Comparison of ENCODE assay signal across 22 mouse cellular contexts in the genomic region with DNA sequence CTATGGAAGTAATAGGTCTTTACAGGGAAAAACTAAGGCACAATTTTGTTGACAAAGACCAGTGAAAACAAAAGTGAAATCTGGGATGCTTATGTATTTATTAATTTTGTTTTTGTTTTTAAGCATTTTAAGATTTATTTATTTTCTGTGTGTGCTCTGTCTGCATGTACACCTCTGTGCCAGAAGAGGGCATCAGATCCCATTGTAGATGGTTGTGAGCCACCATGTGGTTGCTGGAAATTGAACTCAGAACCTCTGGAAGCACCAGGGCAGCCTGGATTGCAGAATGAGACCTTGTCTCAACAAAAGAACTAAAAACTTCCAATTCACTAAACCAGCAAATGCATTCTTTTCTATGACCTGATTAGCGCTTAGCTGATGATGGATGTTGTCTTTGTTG. TPM values are rescaled to one million over a fixed set of nuclear protein-coding genes. Genes with fewer than 3 reads are reported as not detected.
DNase-seq lines count a peak whose midpoint lies in the region; ATAC-seq and TF ChIP-seq lines count a peak whose summit lies in the region.
"Had no signal": no experiment of that assay in that cellular context is flagged by ENCODE, and none has a peak within 500 bp of the region (broad histone marks: within the 10 kb centered on the region; RNA-seq: fewer than 3 reads in every experiment).

No protein-coding gene starts in this region.

- DNase-seq in layer of hippocampus, adult 2 months (ENCODE audit: low spot score in 2 of 2) = no peak
- DNase-seq in layer of hippocampus, postnatal 25 days (ENCODE audit: extremely low spot score in 1 of 2, low spot score in 1 of 2) = no peak
- DNase-seq in 3T3-L1 (ENCODE audit: low read depth, low spot score) = peak; percentile 27
- DNase-seq in A20 (ENCODE audit: low read depth, low spot score) = peak; percentile 14
- DNase-seq in R1 (ENCODE audit: low read depth, low spot score) = peak; percentile 10
- no peak for DNase-seq in adrenal gland, postnatal 14 days
- no peak for DNase-seq in forebrain, embryonic 14.5 days (ENCODE audit: low spot score)
- DNase-seq: adrenal gland, postnatal 36 days; cerebellum, adult 18-20 months; cerebellum, postnatal 36 days; gastrocnemius, postnatal 10 days; layer of hippocampus, postnatal 36 days; lung, adult 2 months; right cerebral cortex, adult 18-20 months; thymus, postnatal 14 days had no signal

- no peaks in the 10 kb centered on the region for H3K9me3 ChIP-seq in forebrain, embryonic 14.5 days (replicated peaks; ENCODE audit: control insufficient read depth, low read length)
- H3K9me3 ChIP-seq: embryonic facial prominence, embryonic 15.5 days; limb, embryonic 15.5 days; midbrain, embryonic 12.5 days; neural tube, embryonic 12.5 days had no signal

- 100% methylated on average over 1 of the region's 1 CpGs for WGBS in forebrain, embryonic 14.5 days

- H3K27ac ChIP-seq in layer of hippocampus, adult 2 months = no peak overlapping the region
- H3K27ac ChIP-seq in forebrain, embryonic 14.5 days (ENCODE audit: low read depth, low read length) = no peak overlapping the region
- H3K27ac ChIP-seq: embryonic facial prominence, embryonic 15.5 days; limb, embryonic 15.5 days; midbrain, embryonic 12.5 days; neural tube, embryonic 12.5 days had no signal

- no peak overlapping the region for H3K9ac ChIP-seq in forebrain, embryonic 14.5 days (ENCODE audit: low read length)
- H3K9ac ChIP-seq: embryonic facial prominence, embryonic 15.5 days; limb, embryonic 15.5 days; midbrain, embryonic 12.5 days; neural tube, embryonic 12.5 days had no signal

- peak; percentile 64 for TF ChIP-seq CTCF in layer of hippocampus, adult 2 months (conservative IDR thresholded peaks at IDR 0.05)

- no peak for ATAC-seq in forebrain, embryonic 14.5 days
- ATAC-seq: activated CD4-positive, CD25-positive, alpha-beta regulatory T cell, adult 4 months; CD4-positive, CD25-positive, alpha-beta regulatory T cell, adult 4 months; inflammation-experienced regulatory T-cells, adult 6 months had no signal

- peaks cover 46% of the 10 kb centered on the region for H3K36me3 ChIP-seq in forebrain, embryonic 14.5 days (ENCODE audit: control insufficient read depth, insufficient read depth, low read length)

- H3K27me3 ChIP-seq in forebrain, embryonic 14.5 days (replicated peaks; ENCODE audit: control insufficient read depth, insufficient read depth, low read length) = no peaks in the 10 kb centered on the region
- H3K27me3 ChIP-seq: embryonic facial prominence, embryonic 15.5 days; limb, embryonic 15.5 days; midbrain, embryonic 12.5 days; neural tube, embryonic 12.5 days had no signal

- H3K4me1 ChIP-seq in forebrain, embryonic 14.5 days (ENCODE audit: control insufficient read depth, insufficient read depth, low read length) = no peaks in the 10 kb centered on the region
- H3K4me1 ChIP-seq: embryonic facial prominence, embryonic 15.5 days; limb, embryonic 15.5 days; midbrain, embryonic 12.5 days; neural tube, embryonic 12.5 days had no signal

- H3K4me3 ChIP-seq in layer of hippocampus, adult 2 months = no peak overlapping the region
- no peak overlapping the region for H3K4me3 ChIP-seq in forebrain, embryonic 14.5 days (ENCODE audit: low read depth, low read length)
- H3K4me3 ChIP-seq: embryonic facial prominence, embryonic 15.5 days; limb, embryonic 15.5 days; midbrain, embryonic 12.5 days; neural tube, embryonic 12.5 days had no signal

- H3K4me2 ChIP-seq in forebrain, embryonic 14.5 days (ENCODE audit: low read length) = no peak overlapping the region
- H3K4me2 ChIP-seq: embryonic facial prominence, embryonic 15.5 days; limb, embryonic 15.5 days; midbrain, embryonic 12.5 days; neural tube, embryonic 12.5 days had no signal

RNA-seq across cellular contexts. Expression of a gene that starts 44.5 kb away (rescaled TPM):
- 10 to 100 TPM; 78.2 to 83.5 TPM for total RNA-seq in layer of hippocampus, adult 2 months (2021)
- total RNA-seq in layer of hippocampus, postnatal 25 days (2021) = 10 to 100 TPM; 73.0 to 85.5 TPM
- 24.6 and 25.8 TPM in 2 replicates for total RNA-seq in adrenal gland, postnatal 14 days (2021)
- 7.9 and 11.6 TPM in 2 replicates for polyA plus RNA-seq in forebrain, embryonic 14.5 days (2014; fragmentation: Nextera tagmentation; extraction: Ambion mirVana)

Comparison
In these comparisons a context has a peak if more than half of its experiments do, and no peak if none do; other contexts are left out.
1. DNase-seq: peak in 3T3-L1 (single experiment), A20 (single experiment) and R1 (single experiment); none in layer of hippocampus, adult 2 months (0 of 2), layer of hippocampus, postnatal 25 days (0 of 2), adrenal gland, postnatal 14 days (single experiment) and forebrain, embryonic 14.5 days (single experiment).